Mouse (Mus musculus) embryonic stem cell, embryonic (primary cell): ENCODE data around the gene Ankrd23.

Source experiments
- CTCF ChIA-PET, 4 experiments: fragments of 300-600 bp in 2 of 4; fragments of 350-600 bp in 2 of 4; sonication (Branson Sonifier 250); formaldehyde crosslinking; loops; one replicate each; lab custom pipeline; 2022; ENCODE audit warnings: inconsistent platforms in 2 of 4; lab: Charles Lee
- POLR2A ChIA-PET, 4 experiments: fragments of 300-600 bp in 2 of 4; fragments of 350-600 bp in 2 of 4; sonication (Branson Sonifier 250); formaldehyde crosslinking; loops; one replicate each; lab custom pipeline; 2022; ENCODE audit warnings: antibody characterized with exemption in 4 of 4, inconsistent platforms in 1 of 4; lab: Charles Lee

Gene Ankrd23

DNA sequence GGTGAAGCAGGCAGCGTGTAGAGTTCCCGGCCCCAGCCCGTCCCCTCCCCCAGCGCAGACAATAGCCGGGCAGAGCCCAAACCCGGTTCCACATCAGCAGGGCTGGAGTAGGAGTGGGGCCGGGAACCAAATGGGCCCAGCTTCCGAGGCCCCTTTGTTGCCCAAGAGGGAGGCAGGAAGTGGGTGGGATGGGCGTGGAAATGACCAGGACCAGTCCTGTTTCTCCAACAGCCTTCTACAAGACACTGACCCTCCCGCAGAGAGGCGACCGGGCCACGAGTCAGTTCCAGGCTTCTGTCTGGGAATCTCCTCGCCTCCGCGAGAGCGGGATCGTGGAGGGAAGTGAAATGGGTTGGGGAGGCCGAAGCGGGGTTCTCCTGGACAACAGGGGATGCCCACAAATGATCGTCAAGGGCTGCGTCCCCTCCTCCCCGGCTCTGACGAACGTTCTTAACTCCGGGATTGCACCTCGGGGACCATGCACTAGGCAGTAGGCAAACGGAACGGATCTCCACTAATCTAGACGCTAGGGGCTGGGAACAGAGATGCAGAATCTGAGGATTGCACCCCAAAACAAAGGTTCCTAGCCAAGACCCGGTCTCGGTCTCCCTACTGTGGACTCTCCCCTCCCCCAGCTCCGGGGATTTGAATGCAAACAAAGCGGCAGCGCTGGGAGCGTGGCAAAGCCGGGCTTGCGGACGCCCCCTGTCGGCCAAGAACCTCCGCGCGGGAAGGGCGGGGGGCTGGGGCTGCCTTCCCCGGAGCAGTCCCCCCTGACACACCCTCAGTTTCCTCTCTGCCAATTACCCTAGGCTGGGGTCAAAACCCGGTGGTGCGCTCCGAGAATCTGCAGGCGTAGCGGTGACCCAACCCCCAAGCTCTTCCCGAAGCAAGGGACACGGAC is 20.1 kb upstream of the Ankrd23 start:
- POLR2A ChIA-PET, result interaction anchor here (0.5 to 5.6 kb wide), 30 partner anchors 9 to 768 kb away, joined by 3 to 57 read pairs (median 4); partner anchors contain the start of genes Ankrd39 (in 4 of the 4), Fam178b (in 1 of the 4) and Gm42417 (in 1 of the 4)
- CTCF ChIA-PET, result interaction anchor here (0.6 to 5.5 kb wide), 28 partner anchors 9 to 1114 kb away, joined by 3 to 92 read pairs (median 4); partner anchors contain the start of genes Ankrd39 (in 4 of the 4), Ankrd23 (in 1 of the 4) and Fam178b (in 1 of the 4)

DNA sequence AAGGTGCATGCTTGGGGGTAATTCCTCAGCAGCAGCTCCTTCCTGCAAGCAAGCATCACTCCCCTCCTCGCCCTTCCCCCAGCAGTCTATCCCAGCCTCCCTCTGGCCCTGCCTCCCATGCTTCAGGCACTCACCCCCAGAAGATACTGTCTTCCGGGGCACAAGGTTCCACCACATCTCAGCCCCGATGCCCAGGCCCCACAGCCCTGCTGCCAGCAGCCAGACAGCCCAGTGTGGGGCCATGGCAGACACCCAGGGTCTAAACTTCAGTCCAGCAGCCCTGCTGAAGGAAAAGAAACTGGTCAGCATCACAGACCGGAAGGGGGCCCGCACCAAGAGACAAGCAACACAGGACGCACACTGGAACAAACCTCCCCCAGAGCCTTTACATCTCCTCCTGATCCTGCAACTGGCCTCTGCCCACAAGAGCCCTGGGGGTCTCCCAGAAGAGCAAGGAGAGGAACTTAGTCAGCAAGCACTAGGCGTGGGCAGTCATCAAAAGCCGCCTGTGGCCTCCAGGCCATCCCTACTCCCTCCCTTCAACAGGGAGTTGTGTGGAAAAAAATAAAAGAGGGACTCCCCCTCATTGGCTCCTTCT is 19.2 kb upstream of the Ankrd23 start:
- CTCF ChIA-PET, result interaction anchor here (0.6 to 5.5 kb wide), 10 partner anchors 8 to 214 kb away, joined by 3 to 92 read pairs (median 11); partner anchors contain the start of gene Ankrd39 (in 3 of the 4)
- POLR2A ChIA-PET, result interaction anchor here (0.5 to 5.6 kb wide), 18 partner anchors 8 to 769 kb away, joined by 3 to 57 read pairs (median 6); partner anchors contain the start of genes Ankrd39 (in 3 of the 4), Fam178b (in 1 of the 4) and Gm42417 (in 1 of the 4)

DNA sequence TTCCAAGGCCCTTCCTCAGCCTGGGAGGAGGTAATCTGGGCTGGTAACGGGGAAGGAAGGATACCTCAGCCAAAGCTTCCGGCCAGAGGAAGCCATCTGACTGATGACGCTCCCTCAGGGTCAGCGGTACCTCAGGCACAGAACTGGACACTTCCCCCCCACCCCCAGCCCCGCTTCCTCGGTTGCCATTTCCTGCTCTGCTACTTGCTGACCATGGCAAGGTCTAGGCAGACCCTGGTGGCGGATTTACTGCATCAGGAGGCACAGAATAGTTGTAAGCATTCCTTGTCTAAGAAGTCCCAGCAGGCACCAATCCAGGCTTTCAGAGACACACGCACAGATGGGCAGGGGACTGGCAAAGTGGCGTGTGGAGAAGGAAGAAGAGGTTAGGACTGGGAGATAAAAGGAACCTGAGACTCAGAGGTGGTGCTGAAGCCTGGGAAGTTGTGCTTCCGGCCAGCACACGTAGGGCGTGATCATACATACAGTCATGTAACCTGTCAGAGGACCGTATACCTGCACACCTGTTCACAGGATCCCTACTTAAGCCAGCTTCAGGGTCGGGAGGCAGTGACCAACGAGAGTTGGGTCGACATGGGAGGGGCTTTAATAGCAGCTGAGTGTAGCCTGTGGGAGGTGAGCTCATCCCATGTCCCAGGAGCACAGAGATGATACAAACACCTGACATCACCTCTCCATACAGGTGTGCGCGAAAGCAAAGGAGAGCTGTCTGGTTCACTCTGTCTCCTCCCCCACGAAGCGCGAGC is 18.1 kb upstream of the Ankrd23 start:
- ChIA-PET POLR2A (interaction anchor here in 2 of 4 experiments (0.7 to 4.0 kb wide), 7 partner anchors 8 to 129 kb away, joined by 3 to 57 read pairs (median 3); partner anchors contain the start of gene Ankrd39 (in 1 of the 2)), CTCF (interaction anchor here in 3 of 4 experiments (0.9 to 5.5 kb wide), 7 partner anchors 7 to 59 kb away, joined by 3 to 92 read pairs (median 3); partner anchors contain the start of gene Ankrd39 (in 3 of the 3))

DNA sequence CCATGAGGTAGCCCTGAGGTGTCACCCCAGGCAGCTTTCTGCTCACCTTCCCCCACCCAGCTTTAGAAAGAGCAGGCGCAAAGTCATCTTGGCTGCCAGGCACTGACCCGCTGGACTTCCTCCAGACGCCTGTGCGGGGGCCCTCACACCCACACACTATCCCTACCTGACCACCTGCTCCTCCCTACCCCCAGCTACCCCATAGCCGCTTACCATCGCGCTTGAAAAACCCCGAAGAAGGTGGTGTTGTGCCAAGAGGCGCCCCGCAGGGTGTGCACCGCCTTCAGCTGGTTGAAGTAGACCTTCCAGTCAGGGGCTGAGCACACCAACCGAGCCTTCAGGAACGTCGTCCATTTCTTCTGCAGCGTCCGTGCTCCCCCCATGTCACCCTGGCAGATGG is 15.8 kb upstream of the Ankrd23 start:
- ChIA-PET CTCF (interaction anchor here in 3 of 4 experiments (0.6 to 1.4 kb wide), 5 partner anchors 41 to 139 kb away, joined by 3 to 5 read pairs (median 3); partner anchors contain the start of genes Cnnm3 (in 1 of the 3) and Cox5b (in 1 of the 3)), POLR2A (interaction anchor here in 1 of 4 experiments (0.9 to 1.0 kb wide), 2 partner anchors 14 to 31 kb away, joined by 3 read pairs; no protein-coding TSS in a partner anchor)

DNA sequence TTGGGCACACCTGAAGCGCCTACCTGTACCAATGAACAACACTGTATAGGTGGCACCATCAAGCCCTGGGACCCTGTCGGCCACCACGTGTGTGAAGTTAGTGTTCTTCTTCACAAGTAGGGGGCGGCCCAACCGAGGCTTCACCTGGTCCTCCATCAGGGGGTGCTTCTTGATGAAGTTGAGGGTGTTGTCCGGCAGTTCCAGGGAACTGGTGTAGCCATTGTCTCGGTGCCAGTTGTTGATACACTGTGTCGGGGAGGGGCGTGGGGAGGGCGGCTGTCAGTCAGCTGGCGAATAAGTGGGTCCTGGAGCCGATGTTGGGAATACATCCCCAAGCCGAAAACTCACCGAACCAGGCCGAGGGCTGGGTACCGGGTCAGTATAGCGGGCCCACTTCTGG is 15.2 kb upstream of the Ankrd23 start:
- POLR2A ChIA-PET, result interaction anchor here in 1 of 4 experiments (0.9 to 1.0 kb wide), 2 partner anchors 14 to 32 kb away, joined by 3 read pairs; no protein-coding TSS in a partner anchor
- CTCF ChIA-PET, result interaction anchor here in 2 of 4 experiments (1.1 to 1.4 kb wide), 3 partner anchors 40 to 84 kb away, joined by 3 to 5 read pairs (median 3); partner anchors contain the start of gene Cnnm3 (in 1 of the 2)

DNA sequence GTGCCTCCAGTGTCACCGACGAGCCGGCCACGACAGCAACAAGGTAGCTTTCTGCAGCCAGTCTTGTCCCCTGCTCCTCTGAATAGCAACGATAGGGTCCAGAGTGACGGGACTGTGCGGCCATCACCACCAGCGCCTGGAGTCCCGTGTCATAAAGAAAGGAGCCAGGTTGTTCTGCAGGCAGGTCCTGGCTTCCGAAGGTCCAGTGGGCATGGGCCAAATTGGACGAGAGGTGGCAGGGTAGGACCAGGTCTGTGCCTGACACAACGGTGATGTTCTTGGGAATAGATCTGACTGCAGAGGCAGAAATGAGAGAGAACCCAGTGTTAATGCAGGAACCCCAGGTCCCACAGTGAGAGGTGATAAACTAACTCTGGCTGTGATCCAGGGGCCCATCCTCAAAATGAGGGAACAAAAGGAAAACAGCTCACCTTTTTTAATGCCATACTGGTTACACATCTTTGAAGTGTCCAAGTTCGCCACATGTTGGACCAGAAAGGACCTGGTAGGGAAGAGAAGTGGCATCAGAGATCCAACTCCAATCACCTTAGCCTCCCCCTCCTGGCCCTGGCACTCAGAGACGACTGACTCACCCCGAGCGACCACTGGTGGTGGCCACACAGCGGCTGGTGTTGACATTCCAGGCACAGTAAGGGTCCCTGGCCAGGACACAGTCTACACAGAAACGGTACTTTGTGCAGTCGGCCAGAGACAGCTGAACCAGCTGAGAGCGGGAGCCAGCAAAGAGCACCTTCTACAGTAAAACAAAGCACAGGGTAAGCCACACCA is 13.6 kb upstream of the Ankrd23 start:
- ChIA-PET CTCF (interaction anchor here in 2 of 4 experiments (0.6 to 4.3 kb wide), 3 partner anchors 17 to 105 kb away, joined by 4 to 109 read pairs (median 4); partner anchors contain the start of gene Lman2l (in 1 of the 2)), POLR2A (interaction anchor here in 2 of 4 experiments (1.0 kb wide), 3 partner anchors 131 to 158 kb away, joined by 3 read pairs; no protein-coding TSS in a partner anchor)

DNA sequence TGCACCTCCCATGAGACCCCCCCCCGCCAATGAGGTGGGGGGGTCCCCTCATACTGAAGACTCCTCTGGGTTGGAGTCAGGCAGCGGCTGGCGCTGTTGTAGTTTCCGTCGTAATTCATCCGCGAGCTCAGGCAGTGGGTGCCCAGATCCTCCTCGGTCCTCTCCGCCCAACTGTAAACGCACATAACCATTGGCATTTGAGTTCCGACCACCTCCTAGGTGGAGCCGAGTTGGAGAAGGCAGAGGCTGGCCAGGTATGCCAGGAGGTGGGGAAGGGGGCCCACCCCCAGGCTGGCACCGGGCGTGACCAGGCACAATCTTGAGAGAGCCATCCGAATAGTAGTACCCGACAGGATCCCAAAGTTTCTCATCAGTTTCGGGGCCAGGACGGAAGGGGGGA is 12.8 kb upstream of the Ankrd23 start:
- CTCF ChIA-PET, result interaction anchor here in 2 of 4 experiments (0.6 to 4.3 kb wide), 4 partner anchors 16 to 104 kb away, joined by 4 to 109 read pairs (median 8); partner anchors contain the start of gene Lman2l (in 1 of the 2)
- POLR2A ChIA-PET, result interaction anchor here in 2 of 4 experiments (0.6 to 1.0 kb wide), 4 partner anchors 40 to 159 kb away, joined by 3 read pairs; no protein-coding TSS in a partner anchor

DNA sequence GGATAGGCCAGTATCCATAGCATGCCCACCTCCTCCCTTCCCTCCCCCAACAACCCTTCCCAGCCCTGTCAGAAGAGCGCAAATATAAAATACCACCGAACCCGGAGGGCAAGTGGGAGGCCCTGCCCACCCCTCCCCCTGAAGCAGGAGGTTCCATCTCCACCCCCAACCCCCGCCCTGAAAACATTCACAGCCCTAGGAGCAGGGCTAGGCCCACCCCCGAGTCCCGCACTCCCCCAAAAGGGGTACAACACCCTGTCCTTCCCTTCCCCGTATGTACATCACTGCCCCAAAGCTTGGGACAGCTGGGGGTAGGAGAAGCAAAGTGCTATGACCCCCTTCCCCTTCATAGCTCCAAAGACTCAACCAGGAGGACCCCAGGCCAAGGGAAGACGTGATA is 12.1 kb upstream of the Ankrd23 start:
- CTCF ChIA-PET, result interaction anchor here in 2 of 4 experiments (2.7 to 4.3 kb wide), 5 partner anchors 9 to 134 kb away, joined by 12 to 131 read pairs (median 92); partner anchors contain the start of genes Fam178b (in 1 of the 2) and Sema4c (in 1 of the 2)
- POLR2A ChIA-PET, result interaction anchor here in 3 of 4 experiments (0.5 to 5.0 kb wide), 13 partner anchors 9 to 160 kb away, joined by 3 to 40 read pairs (median 6); partner anchors contain the start of genes Ankrd23 (in 1 of the 3), Fam178b (in 1 of the 3) and Sema4c (in 1 of the 3)

DNA sequence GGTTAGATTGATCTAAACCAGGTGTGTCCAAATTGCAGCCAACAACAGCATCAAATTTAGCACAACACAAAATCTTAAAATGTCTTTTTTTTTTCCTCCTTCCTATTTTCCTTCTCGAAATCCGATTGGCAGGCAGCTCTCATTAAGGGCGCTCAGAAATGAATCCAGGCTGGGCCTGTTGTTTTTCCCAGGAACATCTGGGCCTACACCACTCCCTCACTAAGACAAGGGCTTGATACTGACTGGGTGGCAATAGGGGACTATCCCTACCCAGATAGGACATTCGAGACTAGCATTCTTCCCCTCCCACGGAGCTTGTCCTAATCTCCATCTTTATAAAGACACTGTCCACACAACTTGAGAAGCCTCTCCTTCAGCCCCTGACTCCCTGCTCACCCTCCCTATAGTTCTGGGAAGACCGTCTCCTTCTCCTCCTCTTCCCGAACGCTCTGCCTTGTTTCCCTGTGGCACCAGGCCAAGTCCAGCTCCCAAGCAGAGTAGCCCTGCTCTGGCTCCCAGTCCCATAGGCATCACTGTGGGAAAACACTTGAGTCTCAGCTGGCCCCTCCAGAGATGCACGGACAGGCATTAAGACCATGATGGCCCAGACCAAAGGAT is 11.4 kb upstream of the Ankrd23 start:
- CTCF ChIA-PET, result interaction anchor here (0.6 to 4.3 kb wide), 83 partner anchors 7 to 871 kb away, joined by 3 to 131 read pairs (median 9); partner anchors contain the start of genes Fam178b (in 4 of the 4), Sema4c (in 4 of the 4), 4933424G06Rik (in 1 of the 4) and Ankrd23 (in 1 of the 4)
- POLR2A ChIA-PET, result interaction anchor here (0.5 to 5.0 kb wide), 45 partner anchors 8 to 199 kb away, joined by 3 to 57 read pairs (median 5); partner anchors contain the start of genes Fam178b (in 2 of the 4), Sema4c (in 2 of the 4), 4933424G06Rik (in 1 of the 4) and Ankrd23 (in 1 of the 4)

DNA sequence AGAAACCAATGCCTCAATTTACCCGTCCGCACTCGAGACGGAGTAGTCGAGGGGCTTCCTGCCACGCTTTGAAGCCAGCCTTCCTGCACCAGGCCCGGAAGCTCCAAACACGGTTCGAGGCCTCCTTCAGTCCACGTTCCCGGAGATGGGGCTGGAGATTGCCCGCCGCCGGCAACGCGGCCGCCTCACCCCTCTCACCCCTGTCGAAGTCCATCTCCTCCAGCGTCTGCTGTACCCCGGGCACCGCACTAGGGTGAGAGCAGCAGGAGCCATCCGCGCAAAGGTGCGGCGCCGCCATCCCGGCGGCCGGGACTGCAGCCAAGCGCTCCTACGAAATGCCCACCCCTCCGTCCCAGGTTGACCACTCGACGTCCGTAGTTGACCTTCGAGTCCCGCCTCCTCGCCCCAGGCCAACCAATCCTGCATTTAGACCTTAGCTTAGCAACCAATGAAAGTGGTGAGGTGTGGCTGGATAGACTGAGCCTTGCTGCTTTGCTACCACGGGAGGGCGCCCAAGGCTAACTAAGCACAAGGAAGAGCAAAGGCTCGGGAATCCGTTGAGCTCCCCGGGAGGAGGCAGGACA is 10.3 kb upstream of the Ankrd23 start, which contains the start of gene Ankrd39:
TSS of gene Ankrd39 (minus strand) at position 558 of the 584 bp plus-strand sequence.
- ChIA-PET POLR2A (interaction anchor here (0.6 to 5.0 kb wide), 92 partner anchors 8 to 240 kb away, joined by 3 to 57 read pairs (median 4); partner anchors contain the start of genes Fam178b (in 3 of the 4), Sema4c (in 3 of the 4), 4933424G06Rik (in 1 of the 4) and Ankrd23 (in 1 of the 4)), CTCF (interaction anchor here (0.5 to 4.3 kb wide), 178 partner anchors 8 to 1793 kb away, joined by 3 to 131 read pairs (median 5); partner anchors contain the start of genes Fam178b (in 4 of the 4), Sema4c (in 4 of the 4), Cox5b (in 3 of the 4) and 4933424G06Rik (in 2 of the 4))

DNA sequence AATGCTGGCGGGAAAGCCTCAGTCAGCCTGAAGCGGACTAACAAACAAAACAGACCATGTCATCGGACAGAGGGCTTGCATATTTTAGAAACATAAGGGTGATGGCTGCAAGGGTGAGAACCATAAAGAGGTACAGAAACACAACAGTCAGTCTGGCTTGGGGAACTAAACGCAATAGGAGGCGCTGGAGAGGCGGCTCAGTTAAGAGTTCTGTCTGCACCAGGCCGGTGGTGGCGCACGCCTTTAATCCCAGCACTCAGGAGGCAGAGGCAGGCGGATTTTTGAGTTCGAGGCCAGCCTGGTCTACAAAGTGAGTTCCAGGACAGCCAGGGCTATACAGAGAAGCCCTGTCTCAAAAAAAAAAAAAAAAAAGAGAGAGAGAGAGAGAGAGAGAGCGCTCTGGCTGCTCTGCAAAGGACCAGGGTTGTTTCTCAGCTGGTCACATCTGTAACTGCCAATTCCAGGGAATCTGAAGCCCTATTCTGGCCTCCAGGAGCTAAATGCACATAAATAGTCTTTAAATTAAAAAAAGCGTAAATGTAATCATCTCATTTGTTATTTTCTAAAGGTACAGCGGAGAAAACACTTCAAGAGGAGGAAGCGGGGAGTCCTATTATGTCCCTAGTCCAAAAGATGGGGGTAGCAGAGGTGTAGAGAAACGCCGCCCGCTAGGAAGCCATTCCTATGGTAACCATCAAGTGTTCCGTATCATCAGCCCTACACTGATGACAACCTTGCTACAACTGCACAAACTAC is 9.3 kb upstream of the Ankrd23 start:
- CTCF ChIA-PET, result interaction anchor here (0.6 to 4.3 kb wide), 59 partner anchors 10 to 302 kb away, joined by 3 to 131 read pairs (median 9); partner anchors contain the start of genes Fam178b (in 4 of the 4), Sema4c (in 4 of the 4), Cox5b (in 2 of the 4) and 4933424G06Rik (in 1 of the 4)

DNA sequence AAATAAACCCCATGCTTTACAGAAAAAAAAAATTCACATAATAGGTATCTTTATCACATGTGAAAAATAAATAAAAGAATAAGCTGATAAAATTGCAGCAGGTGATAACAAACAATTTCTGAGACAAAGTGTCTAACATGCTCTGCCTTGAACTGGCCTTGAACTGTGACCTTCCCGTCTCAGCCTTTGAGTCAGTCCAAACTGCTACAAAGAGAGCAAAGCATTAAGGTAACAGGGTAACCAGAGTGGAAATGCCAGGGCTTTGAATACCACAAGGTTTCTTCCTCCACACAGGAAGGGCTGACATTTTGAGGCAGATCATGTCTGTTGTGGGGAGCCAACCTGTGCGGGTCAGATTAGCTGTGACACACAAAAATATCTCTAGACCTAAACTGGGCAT is 8.7 kb upstream of the Ankrd23 start:
- ChIA-PET CTCF (interaction anchor here in 2 of 4 experiments (0.8 to 4.1 kb wide), 2 partner anchors 34 to 138 kb away, joined by 8 to 131 read pairs; partner anchors contain the start of gene Fam178b (in 1 of the 2)), POLR2A (interaction anchor here in 3 of 4 experiments (1.0 to 5.0 kb wide), 4 partner anchors 11 to 17 kb away, joined by 3 to 57 read pairs (median 22); partner anchors contain the start of genes Ankrd23 (in 1 of the 3) and Sema4c (in 1 of the 3))

More for the DNA sequence above, 9.3 kb upstream of the Ankrd23 start:
- POLR2A ChIA-PET, result interaction anchor here (0.5 to 5.0 kb wide), 40 partner anchors 10 to 492 kb away, joined by 3 to 57 read pairs (median 6); partner anchors contain the start of genes Fam178b (in 2 of the 4), Sema4c (in 2 of the 4), Ankrd23 (in 1 of the 4) and Arid5a (in 1 of the 4)

DNA sequence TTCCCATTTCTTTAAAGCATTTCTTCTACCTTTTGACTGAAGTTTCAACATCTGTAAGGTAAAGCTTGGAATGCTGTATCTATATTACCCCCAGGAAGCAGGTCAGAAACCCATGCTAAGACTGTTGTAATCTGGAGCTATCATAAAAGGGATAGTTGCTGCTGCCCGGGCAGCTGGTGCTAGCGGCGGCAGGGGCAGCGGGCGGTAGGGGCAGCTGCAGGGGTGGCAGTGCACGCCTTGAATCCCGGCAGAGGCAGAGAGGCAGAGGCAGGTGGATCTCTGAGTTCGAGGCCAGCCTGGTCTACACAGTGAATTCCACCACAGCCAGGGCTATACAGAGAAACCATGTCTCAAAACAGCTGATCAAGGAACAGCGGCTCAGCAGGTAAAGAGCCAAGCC is 6.2 kb upstream of the Ankrd23 start:
- POLR2A ChIA-PET, result interaction anchor here (0.7 to 1.7 kb wide), 7 partner anchors 10 to 165 kb away, joined by 3 to 6 read pairs (median 3); partner anchors contain the start of gene Fam178b (in 1 of the 4)
- CTCF ChIA-PET, result interaction anchor here in 2 of 4 experiments (1.0 to 1.3 kb wide), 5 partner anchors 91 to 219 kb away, joined by 3 to 6 read pairs (median 3); no protein-coding TSS in a partner anchor
